Mouse (Mus musculus): ENCODE results near the gene Samd15.

Gene Samd15

DNA sequence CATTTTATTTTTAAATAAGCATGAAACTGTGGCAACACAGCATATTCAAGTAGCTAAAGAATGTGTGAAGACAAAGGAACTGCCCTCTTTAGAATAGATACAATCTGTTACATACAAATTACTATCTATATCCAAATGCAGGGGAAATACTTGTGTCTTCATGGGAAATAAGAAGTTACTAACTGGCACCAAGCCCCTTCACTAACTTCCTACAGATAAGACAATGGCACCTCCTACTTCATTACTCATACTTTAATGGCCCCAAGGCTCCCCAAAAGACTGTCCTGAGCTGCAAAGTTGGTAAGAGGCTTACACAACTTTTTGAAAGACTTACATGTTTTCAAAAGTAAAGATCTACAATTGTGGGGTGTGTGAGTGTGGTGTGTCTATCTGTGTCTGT, 18.1 kb downstream of the Samd15 start:
- ChIA-PET CTCF (no interaction called here), POLR2A (no interaction called here)

DNA sequence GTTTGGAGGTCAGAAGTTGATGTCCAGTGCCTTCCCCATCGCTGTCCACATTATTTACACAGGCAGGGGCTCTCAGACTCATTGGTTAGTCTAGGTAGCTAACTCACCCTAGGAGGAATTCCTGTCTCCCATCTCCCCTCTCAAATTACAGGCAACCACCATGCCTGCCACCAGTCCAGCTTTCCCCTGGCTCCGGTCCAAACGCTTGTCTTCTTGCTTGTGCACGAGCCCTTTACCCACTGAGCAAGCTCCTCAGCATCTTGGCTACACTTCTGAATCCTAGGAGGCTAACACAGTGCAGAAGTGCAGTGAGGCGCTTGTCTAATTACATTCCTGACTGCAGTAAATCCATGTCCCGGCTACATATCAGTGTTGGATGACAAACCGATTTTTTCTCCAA, 19.8 kb downstream of the Samd15 start:
- CTCF ChIA-PET, result interaction anchor here in 2 of 4 experiments (0.6 to 0.9 kb wide), 2 partner anchors 155 to 166 kb away, joined by 3 to 4 read pairs; no protein-coding TSS in a partner anchor
- POLR2A ChIA-PET, result no interaction called here

GRCm38 (mm10) chr12:87224950-87225349, 25.4 kb downstream of the Samd15 start:
- ChIA-PET CTCF (interaction anchor here in 2 of 4 experiments (0.7 to 1.2 kb wide), 3 partner anchors 137 to 172 kb away, joined by 3 read pairs; no protein-coding TSS in a partner anchor), POLR2A (interaction anchor here in 3 of 4 experiments (0.6 to 2.2 kb wide), 37 partner anchors 8 to 278 kb away, joined by 3 to 12 read pairs (median 3); partner anchors contain the start of genes Pomt2 (in 3 of the 3), Ahsa1 (in 2 of the 3), Vipas39 (in 2 of the 3) and Cipc (in 1 of the 3))

DNA sequence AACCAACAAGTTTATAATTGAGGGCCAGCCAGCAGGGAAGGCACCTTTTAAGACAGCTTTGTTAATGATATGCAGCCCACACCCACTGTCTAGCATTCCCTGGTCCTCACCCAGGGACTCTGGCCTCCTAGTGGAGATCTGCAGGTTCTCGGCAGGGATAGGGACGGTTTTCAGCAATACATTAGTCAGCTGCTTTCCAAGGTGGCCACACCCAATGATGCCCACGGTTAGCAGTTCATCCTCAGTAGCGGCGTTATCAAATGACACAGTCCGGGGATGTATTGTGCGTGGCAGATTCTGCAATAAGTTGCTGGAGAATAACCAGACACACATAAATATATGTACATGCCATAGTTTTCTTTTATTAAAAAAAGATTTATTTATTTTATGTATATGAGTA, 27.3 kb downstream of the Samd15 start:
- ChIA-PET POLR2A (interaction anchor here (0.5 to 1.8 kb wide), 12 partner anchors 21 to 1587 kb away, joined by 3 to 5 read pairs (median 3); partner anchors contain the start of genes Pomt2 (in 2 of the 4), Gstz1 (in 1 of the 4), Samd15 (in 1 of the 4) and Sptlc2 (in 1 of the 4)), CTCF (interaction anchor here in 3 of 4 experiments (0.6 to 1.4 kb wide), 10 partner anchors 10 to 459 kb away, joined by 3 to 16 read pairs (median 4); no protein-coding TSS in a partner anchor)

DNA sequence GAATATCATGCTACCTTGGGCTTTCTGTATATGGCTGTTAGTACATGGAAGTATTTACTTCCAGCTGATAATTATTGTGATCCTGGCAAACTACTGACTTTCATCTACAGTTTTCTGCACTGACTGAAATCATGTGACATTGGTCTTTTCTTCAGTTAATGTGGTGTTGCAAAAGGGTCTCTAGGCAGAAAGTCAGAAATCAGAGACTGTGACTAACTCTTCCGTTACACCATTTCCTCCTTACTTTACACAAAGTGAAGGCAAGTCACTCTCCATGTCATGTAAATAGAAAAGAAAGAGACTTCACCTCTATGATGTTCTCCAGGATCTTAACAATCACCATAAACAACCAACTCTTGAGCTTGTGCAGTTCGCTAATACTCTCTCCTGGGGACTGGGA, 30.1 kb downstream of the Samd15 start:
- CTCF ChIA-PET, result interaction anchor here in 1 of 4 experiments (1.2 kb wide), 1 partner anchor 9 kb away, joined by 3 read pairs; no protein-coding TSS in a partner anchor
- POLR2A ChIA-PET, result interaction anchor here in 2 of 4 experiments (1.1 to 1.7 kb wide), 2 partner anchors 49 to 50 kb away, joined by 4 to 6 read pairs; no protein-coding TSS in a partner anchor

DNA sequence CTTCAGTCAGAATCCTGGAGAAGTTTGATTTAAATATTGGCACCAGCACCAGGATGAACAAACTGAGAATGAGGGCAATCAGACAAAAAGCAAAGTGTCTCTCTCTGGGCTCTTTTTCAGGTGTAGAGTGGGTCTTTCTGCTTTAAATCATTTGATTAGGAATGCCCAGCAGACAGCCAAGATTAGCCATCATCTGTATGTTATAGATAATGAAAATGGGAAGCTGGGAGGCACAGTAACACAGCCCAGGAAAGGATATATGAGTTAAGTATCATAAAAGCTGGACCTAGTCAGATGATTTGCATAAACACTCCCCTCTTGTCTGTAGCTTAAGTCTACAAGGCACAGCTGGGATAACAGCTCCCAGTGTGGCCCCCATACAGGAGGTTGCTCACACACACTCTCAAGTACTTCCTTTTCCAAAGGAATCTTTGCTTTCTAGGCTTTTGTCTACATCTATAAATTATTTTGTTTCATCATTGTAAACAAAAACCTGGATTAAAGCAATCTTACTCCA, 30.9 kb downstream of the Samd15 start:
- ChIA-PET POLR2A (interaction anchor here in 1 of 4 experiments (1.7 kb wide), 1 partner anchor 48 kb away, joined by 4 read pairs; no protein-coding TSS in a partner anchor), CTCF (interaction anchor here in 1 of 4 experiments (1.2 kb wide), 1 partner anchor 10 kb away, joined by 3 read pairs; no protein-coding TSS in a partner anchor)

DNA sequence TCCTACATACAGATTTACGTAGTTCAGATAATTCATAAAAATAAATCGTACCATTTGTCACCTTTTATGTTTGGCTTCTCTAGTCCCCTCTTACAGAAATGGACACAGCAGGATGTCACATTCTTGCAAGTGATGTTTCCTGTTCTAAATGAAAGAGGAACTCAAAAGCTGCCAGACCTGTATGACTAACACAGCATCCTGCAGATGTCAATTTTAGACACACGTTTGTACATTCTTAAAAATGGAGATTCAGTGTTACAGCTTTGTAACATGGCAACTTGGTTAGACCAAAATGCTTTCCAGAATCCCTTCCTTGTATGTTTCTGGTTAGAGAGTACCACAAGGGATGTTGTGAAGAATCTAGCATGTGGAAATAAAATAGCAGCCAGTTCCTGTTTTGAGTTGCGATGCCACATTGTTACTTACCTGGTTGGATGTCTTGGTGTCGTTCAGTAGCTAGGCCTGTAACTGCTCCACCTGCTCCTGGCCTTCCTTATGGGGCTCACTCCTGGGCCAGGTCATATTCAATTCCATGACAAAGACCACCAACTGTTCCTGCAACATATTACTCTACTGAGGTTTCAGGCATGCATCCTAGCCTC, 37.5 kb downstream of the Samd15 start:
- POLR2A ChIA-PET, result interaction anchor here in 1 of 4 experiments (0.6 to 1.2 kb wide), 4 partner anchors 12 to 72 kb away, joined by 3 read pairs; no protein-coding TSS in a partner anchor
- CTCF ChIA-PET, result interaction anchor here in 1 of 4 experiments (1.6 kb wide), 1 partner anchor 11 kb away, joined by 5 read pairs; no protein-coding TSS in a partner anchor

- ChIA-PET POLR2A (no interaction called here), CTCF (no interaction called here)
These were observed 39.1 kb downstream of the Samd15 start, which contains the start of gene Noxred1 for GRCm38 (mm10) chr12:87238632-87239031. Gene Noxred1, minus strand, starts transcription at chr12:87238732.

DNA sequence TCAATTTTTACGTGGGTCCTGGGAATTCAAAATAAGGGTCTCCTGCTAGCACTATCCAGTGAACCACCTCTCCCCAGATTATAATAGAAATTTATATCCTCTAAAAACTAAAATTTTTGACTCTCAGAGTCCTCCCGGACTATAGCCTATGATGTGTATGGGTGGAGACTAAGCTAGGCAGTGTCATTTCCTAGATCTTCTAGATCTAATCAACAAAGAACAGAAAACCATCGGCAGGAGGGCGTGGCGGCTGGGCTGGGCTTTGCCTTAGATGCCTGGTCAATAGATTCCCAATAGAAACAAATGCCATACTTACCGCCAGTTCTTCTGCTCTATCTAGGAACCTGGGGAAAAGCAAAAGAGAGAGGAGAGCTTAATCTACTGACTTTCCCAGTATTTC, 50.6 kb downstream of the Samd15 start:
- ChIA-PET POLR2A (interaction anchor here in 1 of 4 experiments (1.0 to 2.6 kb wide), 3 partner anchors 16 to 193 kb away, joined by 3 to 12 read pairs (median 5); partner anchors contain the start of genes Ahsa1, Pomt2, Slirp and Vipas39), CTCF (interaction anchor here in 1 of 4 experiments (0.5 kb wide), 1 partner anchor 85 kb away, joined by 3 read pairs; no protein-coding TSS in a partner anchor)

GRCm38 (mm10) chr12:87253878-87254277, 54.4 kb downstream of the Samd15 start:
- CTCF ChIA-PET, result interaction anchor here in 2 of 4 experiments (0.6 to 1.0 kb wide), 2 partner anchors 12 to 607 kb away, joined by 3 to 5 read pairs; partner anchors contain the start of genes Ahsa1 (in 1 of the 2) and Vipas39 (in 1 of the 2)
- POLR2A ChIA-PET, result interaction anchor here in 2 of 4 experiments (0.8 to 2.8 kb wide), 3 partner anchors 12 to 20 kb away, joined by 3 to 10 read pairs (median 5); partner anchors contain the start of genes Ahsa1 (in 2 of the 2) and Vipas39 (in 1 of the 2)

DNA sequence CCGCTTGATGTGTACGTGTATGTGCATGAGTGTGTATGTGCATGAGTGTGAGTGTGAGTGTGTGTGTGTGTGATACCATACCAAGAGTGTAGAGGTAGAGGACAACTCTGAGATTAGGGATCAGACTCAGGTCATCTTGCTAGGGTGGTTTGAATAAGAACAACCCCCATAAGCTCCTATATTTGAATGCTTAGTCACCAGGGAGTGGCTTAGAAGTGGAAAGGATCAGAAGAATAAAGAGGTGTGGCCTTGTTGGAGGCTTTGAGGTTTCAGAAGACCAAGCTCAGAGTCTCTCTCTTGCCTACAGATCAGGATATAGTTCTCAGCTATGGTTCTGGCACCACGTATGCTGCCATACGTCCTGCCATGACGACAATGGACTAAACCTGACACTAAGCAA, 57.1 kb downstream of the Samd15 start:
- ChIA-PET POLR2A (interaction anchor here in 3 of 4 experiments (0.5 to 1.8 kb wide), 14 partner anchors 9 to 154 kb away, joined by 3 to 11 read pairs (median 4); partner anchors contain the start of genes Ahsa1 (in 2 of the 3), Vipas39 (in 2 of the 3) and Sptlc2 (in 1 of the 3)), CTCF (interaction anchor here in 3 of 4 experiments (0.6 to 1.4 kb wide), 4 partner anchors 9 to 204 kb away, joined by 3 to 4 read pairs (median 4); no protein-coding TSS in a partner anchor)

DNA sequence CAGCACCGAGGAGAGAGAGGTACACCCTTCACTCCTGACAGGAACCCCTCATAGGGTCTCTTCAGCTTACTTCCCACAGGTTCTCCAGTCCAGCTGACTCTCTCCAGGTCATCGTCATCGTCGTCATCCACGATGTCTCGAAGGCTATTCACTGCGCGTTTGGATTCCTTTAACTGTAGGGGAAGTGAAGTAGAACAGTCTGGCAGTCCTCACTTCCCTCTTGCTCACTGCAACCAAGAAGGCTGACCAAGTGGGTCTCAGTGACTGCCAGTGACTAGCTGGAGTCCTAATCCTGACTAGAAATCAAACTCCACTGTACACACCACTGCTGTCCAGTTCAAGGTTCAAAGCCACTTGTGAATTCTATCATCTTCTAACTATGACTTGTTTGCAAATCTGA, 61.0 kb downstream of the Samd15 start:
- POLR2A ChIA-PET, result interaction anchor here in 1 of 4 experiments (1.1 kb wide), 1 partner anchor 18 kb away, joined by 3 read pairs; no protein-coding TSS in a partner anchor
- CTCF ChIA-PET, result interaction anchor here in 1 of 4 experiments (0.7 kb wide), 1 partner anchor 13 kb away, joined by 3 read pairs; no protein-coding TSS in a partner anchor

Data from embryonic stem cell, embryonic (primary cell).